Mouse (Mus musculus): ENCODE data around the gene Mpv17l2. TPM values are rescaled to one million over a fixed set of nuclear protein-coding genes. Genes with fewer than 3 reads are reported as not detected.
A peak's percentile ranks its signal among the peaks of the same experiment; 100 is the strongest.

The Mpv17l2 gene
- polyA plus RNA-seq, 1 experiment from 2014 or later, result 46.1 TPM

- 0 out of 2 replicates have a peak overlapping the region, but pooled peaks have one; percentile 35 for H3K9ac ChIP-seq
- H3K4me1 ChIP-seq, result peaks cover 55% of the 10 kb centered on the region
- H3K4me2 ChIP-seq, result peak overlapping the region; percentile 66
- H3K4me3 ChIP-seq (replicated peaks), result peak overlapping the region; percentile 36
- H3K27me3 ChIP-seq, result peaks cover 84% of the 10 kb centered on the region
- 4% methylated on average over 38 of the region's 38 CpGs for WGBS
- H3K27ac ChIP-seq, result no peak overlapping the region
- H3K9me3 ChIP-seq (replicated peaks), result no peaks in the 10 kb centered on the region
- H3K36me3 ChIP-seq, result no peaks in the 10 kb centered on the region
- 0 out of 2 replicates have a peak, but pooled peaks have one; percentile 23 for ATAC-seq (replicated peaks; ENCODE audit: low FRiP score)
Measured at GRCm38 (mm10) chr8:70742981-70743655, 17.6 kb downstream of the Mpv17l2 start.

DNA sequence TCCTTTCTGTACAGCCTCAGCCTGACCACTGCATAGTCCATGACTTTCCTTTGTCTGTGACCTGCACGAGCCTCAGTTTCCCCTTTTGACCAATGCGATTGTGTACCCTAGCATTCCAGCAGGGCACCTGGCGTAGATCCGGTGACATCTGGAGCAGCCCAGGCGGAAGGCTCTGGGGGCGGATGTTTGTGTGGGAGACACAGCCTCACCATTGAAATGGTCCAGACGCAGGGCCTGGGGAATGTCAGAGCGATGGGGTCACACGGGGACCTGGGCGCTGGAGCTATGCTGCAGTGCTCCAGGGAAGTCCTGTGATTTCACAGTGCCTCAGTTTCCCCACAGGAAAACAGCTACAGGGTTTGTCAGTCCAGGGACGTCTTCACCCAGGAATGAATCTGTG is 18.6 kb downstream of the Mpv17l2 start:
- H3K4me3 ChIP-seq (replicated peaks), result no peak overlapping the region
- WGBS, result 54% methylated on average over 11 of the region's 11 CpGs

GRCm38 (mm10) chr8:70741661-70742060 is 19.1 kb downstream of the Mpv17l2 start:
- Histone ChIP-seq H3K4me1 (peaks cover 49% of the 10 kb centered on the region), H3K27ac (no peak overlapping the region), H3K27me3 (peaks cover 78% of the 10 kb centered on the region), H3K9ac (no peak overlapping the region), H3K4me2 (no peak overlapping the region), H3K36me3 (no peaks in the 10 kb centered on the region), H3K9me3 (replicated peaks) (no peaks in the 10 kb centered on the region), H3K4me3 (replicated peaks) (no peak overlapping the region)
- no peak for ATAC-seq (replicated peaks; ENCODE audit: low FRiP score)
- WGBS, result 53% methylated on average over 5 of the region's 5 CpGs

More for the DNA sequence above, 18.6 kb downstream of the Mpv17l2 start:
- no peaks in the 10 kb centered on the region for H3K36me3 ChIP-seq
- no peak overlapping the region for H3K4me2 ChIP-seq
- peaks cover 81% of the 10 kb centered on the region for H3K27me3 ChIP-seq
- no peak for ATAC-seq (replicated peaks; ENCODE audit: low FRiP score)
- no peak overlapping the region for H3K27ac ChIP-seq
- no peak overlapping the region for H3K9ac ChIP-seq
- no peaks in the 10 kb centered on the region for H3K9me3 ChIP-seq (replicated peaks)
- peaks cover 54% of the 10 kb centered on the region for H3K4me1 ChIP-seq

- Histone ChIP-seq H3K36me3 (no peaks in the 10 kb centered on the region), H3K4me1 (peaks cover 17% of the 10 kb centered on the region), H3K9me3 (replicated peaks) (no peaks in the 10 kb centered on the region), H3K27ac (no peak overlapping the region), H3K4me2 (no peak overlapping the region), H3K27me3 (peaks cover 52% of the 10 kb centered on the region), H3K4me3 (replicated peaks) (no peak overlapping the region), H3K9ac (no peak overlapping the region)
- ATAC-seq (replicated peaks; ENCODE audit: low FRiP score), result no peak
- 54% methylated on average over 3 of the region's 3 CpGs for WGBS
Measured at GRCm38 (mm10) chr8:70738211-70738610, 22.5 kb downstream of the Mpv17l2 start.

DNA sequence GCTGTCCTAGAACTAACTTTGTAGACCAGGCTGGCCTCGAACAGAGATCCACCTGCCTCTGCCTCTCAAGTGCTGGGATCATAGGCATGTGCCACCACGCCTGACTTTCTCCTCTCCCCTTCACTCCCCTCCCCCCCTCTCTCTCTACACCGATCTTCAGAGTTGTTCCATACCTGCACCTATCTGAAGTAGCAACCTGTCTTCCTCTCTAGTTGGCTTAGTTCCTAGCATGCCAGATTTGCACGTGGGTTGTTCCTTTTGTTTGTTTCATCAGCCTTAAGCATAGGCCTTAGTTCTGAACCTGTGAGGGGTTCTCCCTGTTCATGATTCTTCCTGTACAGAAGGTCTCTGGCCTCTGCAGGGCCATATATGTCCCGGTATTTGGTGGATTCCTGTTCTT is 23.0 kb downstream of the Mpv17l2 start:
- Histone ChIP-seq H3K4me3 (replicated peaks) (no peak overlapping the region), H3K9ac (no peak overlapping the region), H3K36me3 (no peaks in the 10 kb centered on the region), H3K9me3 (replicated peaks) (no peaks in the 10 kb centered on the region), H3K4me2 (no peak overlapping the region), H3K27ac (no peak overlapping the region), H3K4me1 (peaks cover 12% of the 10 kb centered on the region), H3K27me3 (peaks cover 47% of the 10 kb centered on the region)
- ATAC-seq (replicated peaks; ENCODE audit: low FRiP score), result no peak
- WGBS, result 71% methylated on average over 5 of the region's 5 CpGs

DNA sequence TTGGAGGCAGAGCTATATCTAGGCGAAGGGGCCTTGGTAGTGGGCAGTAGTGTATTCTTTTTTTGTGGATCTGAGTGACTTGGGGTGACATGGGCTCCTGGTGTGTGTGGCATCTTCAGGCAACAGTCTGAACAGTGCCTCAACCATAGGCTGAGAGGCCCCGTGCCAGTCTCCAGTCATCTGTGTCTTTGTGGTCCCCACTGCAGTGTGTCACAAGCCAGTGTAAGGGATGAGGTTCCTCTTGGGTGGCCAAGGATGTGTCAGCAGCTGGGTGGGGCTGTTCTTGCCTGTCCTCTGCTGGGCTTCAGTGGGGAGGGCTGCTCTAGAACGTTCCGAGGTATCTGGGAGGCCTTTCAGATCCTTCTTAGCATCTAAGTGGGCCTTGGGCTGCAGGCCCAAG is 29.8 kb downstream of the Mpv17l2 start:
- H3K4me1 ChIP-seq, result peaks cover 10% of the 10 kb centered on the region; the same call in 1 of the 2 replicates
- WGBS, result 79% methylated on average over 4 of the region's 4 CpGs
- no peak overlapping the region for H3K9ac ChIP-seq
- no peaks in the 10 kb centered on the region for H3K9me3 ChIP-seq (replicated peaks)
- H3K4me2 ChIP-seq, result no peak overlapping the region
- H3K4me3 ChIP-seq (replicated peaks), result no peak overlapping the region
- peaks cover 61% of the 10 kb centered on the region for H3K27me3 ChIP-seq
- ATAC-seq (replicated peaks; ENCODE audit: low FRiP score), result no peak
- H3K36me3 ChIP-seq, result no peaks in the 10 kb centered on the region
- H3K27ac ChIP-seq, result no peak overlapping the region

GRCm38 (mm10) chr8:70729808-70730475 is 30.8 kb downstream of the Mpv17l2 start:
- peak; percentile 63 for ATAC-seq (replicated peaks; ENCODE audit: low FRiP score)
- H3K27ac ChIP-seq, result no peak overlapping the region
- WGBS, result 2% methylated on average over 34 of the region's 34 CpGs

GRCm38 (mm10) chr8:70726721-70727120 is 34.0 kb downstream of the Mpv17l2 start:
- H3K9ac ChIP-seq, result no peak overlapping the region
- H3K4me3 ChIP-seq (replicated peaks), result no peak overlapping the region
- ATAC-seq (replicated peaks; ENCODE audit: low FRiP score), result no peak
- peaks cover 47% of the 10 kb centered on the region for H3K27me3 ChIP-seq
- no peak overlapping the region for H3K27ac ChIP-seq
- H3K36me3 ChIP-seq, result no peaks in the 10 kb centered on the region
- WGBS, result 46% methylated on average over 11 of the region's 11 CpGs
- H3K4me1 ChIP-seq, result peaks cover 32% of the 10 kb centered on the region
- no peak overlapping the region for H3K4me2 ChIP-seq
- no peaks in the 10 kb centered on the region for H3K9me3 ChIP-seq (replicated peaks)

More at GRCm38 (mm10) chr8:70729808-70730475, 30.8 kb downstream of the Mpv17l2 start:
- Histone ChIP-seq H3K9ac (0 out of 2 replicates have a peak overlapping the region, but pooled peaks have one; percentile 23), H3K36me3 (no peaks in the 10 kb centered on the region), H3K4me1 (peaks cover 13% of the 10 kb centered on the region; the same call in 1 of the 2 replicates), H3K4me3 (replicated peaks) (peak overlapping the region; percentile 35), H3K4me2 (peak overlapping the region; percentile 58), H3K9me3 (replicated peaks) (no peaks in the 10 kb centered on the region), H3K27me3 (peaks cover 56% of the 10 kb centered on the region)

DNA sequence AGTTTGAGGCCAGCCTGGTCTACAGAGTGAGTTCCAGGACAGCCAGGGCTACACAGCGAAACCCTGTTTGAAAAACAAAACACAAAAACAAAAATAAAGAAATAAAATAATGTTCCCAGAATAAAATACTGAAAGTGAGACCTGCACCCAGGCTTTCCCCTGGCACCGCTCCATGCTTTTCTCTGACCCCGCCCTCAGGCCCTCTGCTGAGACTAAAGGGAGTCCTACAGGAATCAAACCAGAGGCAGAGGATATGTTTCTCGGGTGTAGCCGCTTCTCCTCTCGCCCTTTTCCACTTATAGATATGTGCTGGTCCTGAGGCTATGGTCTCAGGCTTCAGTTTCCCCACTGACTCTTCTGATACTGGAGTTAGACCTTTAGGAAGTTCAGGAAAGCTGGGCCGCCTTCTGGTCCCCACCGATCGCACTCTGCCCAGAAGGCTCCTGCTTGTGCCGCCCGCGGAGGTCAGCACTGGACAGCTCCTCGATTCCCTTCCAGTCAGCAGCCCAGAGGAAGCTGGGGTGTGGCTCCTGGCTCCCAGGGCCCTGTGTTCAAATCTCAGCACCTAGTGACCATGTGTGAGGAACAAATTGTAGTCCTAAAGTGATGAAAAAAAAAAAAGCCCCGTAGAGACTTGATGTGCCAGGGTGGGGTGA is 34.8 kb downstream of the Mpv17l2 start:
- WGBS, result 28% methylated on average over 14 of the region's 14 CpGs
- H3K4me1 ChIP-seq, result peaks cover 32% of the 10 kb centered on the region
- H3K4me2 ChIP-seq, result no peak overlapping the region
- peaks cover 40% of the 10 kb centered on the region for H3K27me3 ChIP-seq
- no peak for ATAC-seq (replicated peaks; ENCODE audit: low FRiP score)
- H3K9ac ChIP-seq, result no peak overlapping the region
- H3K9me3 ChIP-seq (replicated peaks), result no peaks in the 10 kb centered on the region
- no peak overlapping the region for H3K4me3 ChIP-seq (replicated peaks)
- H3K36me3 ChIP-seq, result no peaks in the 10 kb centered on the region
- no peak overlapping the region for H3K27ac ChIP-seq

- Histone ChIP-seq H3K27me3 (peaks cover 28% of the 10 kb centered on the region), H3K4me2 (peak overlapping the region; percentile 42), H3K9ac (0 out of 2 replicates have a peak overlapping the region, but pooled peaks have one; percentile 26), H3K4me1 (peaks cover 22% of the 10 kb centered on the region), H3K36me3 (no peaks in the 10 kb centered on the region), H3K27ac (peak overlapping the region; percentile 96), H3K9me3 (replicated peaks) (no peaks in the 10 kb centered on the region), H3K4me3 (replicated peaks) (peak overlapping the region; percentile 20)
- peak; percentile 16; the same call in 1 of the 2 replicates for ATAC-seq (replicated peaks; ENCODE audit: low FRiP score)
- WGBS, result 66% methylated on average over 12 of the region's 12 CpGs
Measured at GRCm38 (mm10) chr8:70724216-70724615, 36.5 kb downstream of the Mpv17l2 start.

DNA sequence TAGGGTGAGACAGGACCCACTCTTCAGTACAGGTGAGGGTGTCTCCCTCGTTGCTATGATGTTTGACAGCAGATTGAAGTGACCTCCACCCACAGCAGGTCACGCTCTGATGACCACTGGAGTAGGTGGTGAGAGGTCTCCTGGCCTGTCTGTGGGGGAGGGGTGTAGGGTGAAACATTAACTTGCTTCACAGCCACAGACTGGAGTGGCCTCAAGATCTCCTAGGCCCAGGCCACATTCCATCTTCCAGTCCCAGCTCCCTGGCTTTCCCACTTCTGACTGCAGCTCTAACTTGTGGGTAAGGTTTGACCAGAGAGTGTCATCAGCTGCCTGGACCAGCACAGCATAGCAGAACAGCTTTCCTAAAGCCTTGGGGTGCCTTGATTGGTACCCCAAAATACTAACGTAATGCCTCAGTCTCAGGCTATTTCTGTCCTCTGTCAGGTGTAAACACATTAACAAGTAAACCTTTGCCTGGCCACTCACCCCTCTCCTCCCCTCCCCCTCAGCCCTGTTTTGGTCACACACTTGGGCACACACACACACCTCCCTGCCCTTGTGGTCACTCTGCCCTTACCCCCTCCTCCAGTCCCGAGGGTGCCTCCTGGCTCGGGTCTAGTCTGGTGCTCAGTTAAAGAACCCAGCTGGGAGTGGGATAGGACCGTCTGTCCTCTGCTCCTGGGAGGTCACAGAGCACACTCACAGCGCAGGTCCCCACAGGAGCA is 37.1 kb downstream of the Mpv17l2 start, which contains the start of gene Pde4c:
Gene Pde4c (plus strand): TSS at position 235 of the 725 bp plus-strand sequence.
- H3K4me2 ChIP-seq, result peak within 1 kb of the TSS; percentile 44
- ATAC-seq (replicated peaks; ENCODE audit: low FRiP score), result peak; percentile 89

More for the DNA sequence above, 37.1 kb downstream of the Mpv17l2 start, which contains the start of gene Pde4c:
- 0 out of 2 replicates have a peak within 1 kb of the TSS, but pooled peaks have one; percentile 26 for H3K9ac ChIP-seq
- peaks cover 22% of the 10 kb centered on the region for H3K4me1 ChIP-seq
- H3K9me3 ChIP-seq (replicated peaks), result no peaks in the 10 kb centered on the region
- H3K36me3 ChIP-seq, result no peaks in the 10 kb centered on the region
- peak within 1 kb of the TSS; percentile 96 for H3K27ac ChIP-seq
- H3K4me3 ChIP-seq (replicated peaks), result peak within 1 kb of the TSS; percentile 20
- H3K27me3 ChIP-seq, result peaks cover 22% of the 10 kb centered on the region
- WGBS, result 44% methylated on average over 7 of the region's 7 CpGs

All from kidney, embryonic 15.5 days (tissue).